Mouse (Mus musculus) bone marrow macrophage, adult 2 months (primary cell): ENCODE measurements around the gene Fgf2.

Experiments
- CTCF ChIP-seq: IDR thresholded peaks from 2 replicates; pipeline ENCODE4 v1.5.1; 2012; ENCODE audit warnings: low read depth, mild to moderate bottlenecking, low read length, moderate library complexity
- POLR2A ChIP-seq: IDR thresholded peaks from 2 replicates; pipeline ENCODE4 v1.6.1; 2012; ENCODE audit warnings: mild to moderate bottlenecking, low read depth, low read length, borderline replicate concordance

DNA sequence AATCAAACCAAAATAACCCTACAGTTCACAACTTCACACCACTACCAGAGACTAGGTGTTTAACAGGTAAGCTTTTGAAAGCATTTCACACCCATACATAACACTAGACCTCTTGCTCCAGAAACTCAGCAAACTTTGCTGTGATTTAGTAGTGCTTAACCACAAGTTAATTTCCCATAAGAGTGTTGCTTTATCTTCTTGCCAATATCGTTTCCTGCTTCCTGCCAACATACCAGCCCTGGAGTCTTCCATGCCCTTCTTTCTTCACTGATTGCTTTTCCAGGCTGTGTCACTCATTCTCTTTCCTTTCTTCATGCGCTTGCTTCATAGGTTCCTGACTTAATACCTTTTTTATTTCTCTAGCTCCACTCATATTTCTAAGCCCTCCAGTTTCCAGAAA is 19.7 kb upstream of the Fgf2 start:
- TF ChIP-seq POLR2A (no peak), CTCF (no peak)
